Mouse (Mus musculus): ENCODE data around the gene Tnfsf12.

- TF ChIP-seq CTCF (IDR thresholded peaks at IDR 0.05; ENCODE audit: low read depth) = no peak
- TF ChIP-seq EP300 (optimal IDR thresholded peaks at IDR 0.05) = no peak
Measured at GRCm38 (mm10) chr11:69683576-69683975, 12.1 kb downstream of the Tnfsf12 start.

All from stomach, postnatal 0 days (tissue).